Mouse (Mus musculus): Measurements from ENCODE around the gene Tsga10ip.

The Tsga10ip gene

DNA sequence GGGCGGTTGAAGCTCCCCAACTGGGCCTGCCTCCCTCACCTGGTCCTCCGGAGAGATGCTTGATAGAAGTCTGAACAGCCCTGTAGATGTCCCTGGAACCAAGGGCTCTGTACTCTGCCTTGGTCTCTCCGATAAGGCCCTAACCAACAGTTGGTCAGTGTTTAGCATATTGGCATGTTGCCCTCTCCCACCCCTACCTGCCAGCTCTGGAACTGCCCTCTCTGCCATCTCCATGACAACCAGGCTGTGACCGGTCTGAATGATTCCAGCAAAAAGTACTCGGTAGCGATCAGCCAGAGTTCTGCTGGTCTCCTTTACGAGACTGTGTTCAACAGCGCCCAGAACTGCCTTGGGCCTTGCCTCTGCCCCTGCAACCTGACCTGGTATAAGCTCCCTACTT is at the start of gene Tsga10ip:
Gene Tsga10ip, minus strand, starts transcription at position 234 of the 400 bp plus-strand sequence.
- DNase-seq: no peak

DNA sequence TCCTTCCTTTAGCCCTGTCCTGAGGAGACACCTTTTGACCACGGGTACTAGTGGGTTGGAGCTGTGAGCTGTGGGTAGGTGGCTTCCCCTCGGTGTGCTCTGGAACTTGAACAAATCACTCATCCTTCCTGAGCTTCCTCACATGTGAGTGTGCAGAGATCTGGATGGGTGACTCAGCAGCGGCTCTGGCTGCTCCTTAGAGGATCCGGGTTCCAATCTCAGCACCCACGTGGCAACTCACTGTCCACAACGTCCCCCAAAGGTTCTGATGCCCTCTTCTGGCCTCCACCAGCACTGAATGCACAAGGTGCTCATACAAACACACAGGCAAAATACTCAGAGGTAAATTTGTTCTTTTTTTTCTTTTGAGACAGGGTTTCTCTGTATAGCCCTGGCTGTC is 49.4 kb upstream of the Tsga10ip start:
- no peak for DNase-seq

DNA sequence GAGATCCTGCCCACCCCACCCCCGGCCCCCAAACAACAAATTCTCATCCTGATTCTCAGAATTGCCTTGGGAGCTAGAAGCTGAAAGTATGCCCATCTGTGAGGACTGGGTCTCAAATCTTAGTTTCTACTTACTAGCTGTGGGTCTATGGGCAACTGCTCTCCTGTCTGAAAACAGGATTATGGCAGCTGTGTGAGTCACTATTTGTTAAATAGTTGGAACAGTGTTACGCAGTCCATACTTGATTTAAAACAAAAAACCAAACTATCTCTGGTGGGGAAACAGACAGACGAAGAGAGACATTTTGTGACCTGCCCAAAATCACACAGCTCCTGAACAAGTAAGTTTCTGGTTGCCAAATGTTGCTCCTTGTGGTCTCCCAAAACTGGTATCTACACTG is 47.3 kb upstream of the Tsga10ip start:
- no peak for DNase-seq

DNA sequence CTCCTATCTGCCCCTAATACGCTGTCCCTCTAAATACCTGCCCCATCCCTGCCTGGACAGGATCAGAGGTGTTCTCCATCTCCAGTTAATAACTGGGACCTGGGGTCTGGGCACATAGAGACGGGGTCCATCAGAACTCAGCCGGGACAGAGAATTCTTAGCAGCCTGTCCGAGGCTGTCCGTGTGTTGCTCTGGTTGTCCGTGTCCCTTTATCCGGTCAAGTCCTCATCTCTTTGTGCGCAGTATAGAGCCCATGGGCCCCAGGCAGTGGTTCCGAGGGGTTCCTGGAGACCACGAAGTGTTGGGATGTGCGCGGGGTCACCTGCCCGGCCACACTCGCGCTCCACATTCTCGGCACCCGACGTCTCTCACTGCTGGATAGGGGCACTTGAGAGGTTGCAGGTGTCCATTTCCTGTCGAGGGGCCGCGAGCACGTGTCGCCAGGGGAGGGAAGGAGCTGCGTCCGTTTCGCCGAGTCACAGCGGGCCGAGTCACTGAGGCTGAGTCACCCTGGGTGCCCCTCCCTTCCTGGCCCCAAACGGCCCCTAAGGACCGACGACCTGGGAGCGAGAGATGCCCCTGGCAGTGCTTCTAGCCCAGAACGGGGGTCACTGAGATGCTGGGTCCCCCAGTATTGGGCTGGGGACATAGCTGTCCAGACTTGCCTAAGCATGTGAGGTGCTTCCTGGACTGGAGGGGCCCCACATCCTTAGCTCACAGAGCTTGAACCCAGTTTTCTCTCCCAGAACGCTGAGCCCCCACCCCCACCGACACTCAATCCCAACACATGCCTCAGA is 46.2 kb upstream of the Tsga10ip start:
- DNase-seq: no peak

DNA sequence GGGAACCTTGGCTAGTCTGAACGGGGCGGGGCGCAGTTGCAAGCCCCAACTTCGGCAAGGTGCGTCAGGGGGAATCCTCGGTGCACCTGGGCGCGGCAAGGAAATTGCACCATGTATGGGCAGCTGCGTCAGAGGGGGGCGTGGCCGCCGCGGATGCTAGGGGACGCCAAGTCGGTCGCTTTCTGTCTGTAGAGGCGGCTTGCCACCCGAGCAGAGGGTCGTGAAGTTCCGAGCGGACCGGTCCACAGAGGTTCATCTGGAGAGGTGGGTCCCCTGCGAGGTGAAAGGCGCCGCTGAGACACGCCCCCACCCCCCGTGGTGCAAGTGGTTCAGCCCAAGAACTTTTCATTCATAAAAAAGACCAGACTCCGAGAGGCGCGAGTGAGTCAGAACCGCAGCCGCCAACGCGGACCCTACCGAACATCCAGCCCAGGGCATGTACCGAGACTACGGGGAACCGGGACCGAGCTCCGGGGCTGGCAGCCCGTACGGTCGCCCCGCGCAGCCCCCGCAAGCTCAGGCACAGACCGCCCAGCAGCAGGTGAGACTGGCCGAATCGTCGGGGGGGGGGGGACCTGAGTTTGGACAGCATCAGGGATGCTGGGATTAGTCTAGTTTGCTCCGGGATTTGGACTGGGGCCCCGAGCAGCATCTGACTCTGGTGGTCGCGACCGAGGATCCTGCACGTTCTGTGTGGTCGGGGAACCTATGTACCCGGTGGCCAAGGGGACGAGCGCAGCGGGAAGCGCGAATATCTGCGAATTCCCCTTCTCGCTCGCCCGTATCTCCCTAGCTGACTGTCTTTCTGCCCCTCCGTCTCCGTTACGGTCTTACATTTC is 45.4 kb upstream of the Tsga10ip start, which contains the start of gene Fosl1:
Gene Fosl1, plus strand, starts transcription at position 33 of the 839 bp plus-strand sequence.
- DNase-seq: peak; percentile 56

DNA sequence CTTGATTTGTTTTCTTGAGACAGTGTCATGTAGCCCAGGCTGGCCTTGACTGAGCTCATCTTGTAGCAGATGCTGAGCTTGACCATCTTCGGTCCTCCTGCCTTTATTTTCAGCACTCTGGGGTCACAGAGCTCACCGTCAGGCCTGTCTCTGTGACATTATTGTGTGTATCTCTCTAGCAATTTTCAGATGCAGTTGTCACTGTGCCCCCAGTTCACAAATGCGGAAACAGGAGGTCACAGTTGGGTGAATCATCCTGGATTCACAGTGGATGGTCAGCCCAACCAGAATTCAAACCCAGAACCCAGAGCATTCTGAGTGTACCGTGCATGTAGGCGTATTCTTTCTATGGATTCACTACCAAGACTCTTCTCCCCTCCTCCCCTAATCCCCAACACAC is 43.4 kb upstream of the Tsga10ip start:
- no peak for DNase-seq

DNA sequence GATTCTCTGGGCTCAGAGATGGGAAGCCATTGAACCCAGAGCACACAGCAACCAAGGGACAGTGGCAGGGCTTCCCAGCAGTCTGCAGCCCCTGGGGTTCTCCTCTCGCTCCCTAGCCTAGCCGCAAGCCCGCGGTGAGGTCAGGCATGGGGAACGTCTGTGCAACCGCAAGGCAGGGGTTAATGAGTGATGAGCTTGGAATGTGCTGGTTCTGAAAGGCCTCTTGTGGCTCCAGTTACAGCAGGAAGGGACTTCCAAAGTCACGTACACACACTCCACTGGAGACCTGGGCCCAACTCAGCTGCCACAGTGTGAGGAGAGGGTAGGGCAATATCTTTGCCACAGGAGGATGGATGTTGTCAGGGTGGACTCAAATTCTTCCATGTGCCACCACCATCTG is 42.6 kb upstream of the Tsga10ip start:
- DNase-seq: peak; percentile 69

DNA sequence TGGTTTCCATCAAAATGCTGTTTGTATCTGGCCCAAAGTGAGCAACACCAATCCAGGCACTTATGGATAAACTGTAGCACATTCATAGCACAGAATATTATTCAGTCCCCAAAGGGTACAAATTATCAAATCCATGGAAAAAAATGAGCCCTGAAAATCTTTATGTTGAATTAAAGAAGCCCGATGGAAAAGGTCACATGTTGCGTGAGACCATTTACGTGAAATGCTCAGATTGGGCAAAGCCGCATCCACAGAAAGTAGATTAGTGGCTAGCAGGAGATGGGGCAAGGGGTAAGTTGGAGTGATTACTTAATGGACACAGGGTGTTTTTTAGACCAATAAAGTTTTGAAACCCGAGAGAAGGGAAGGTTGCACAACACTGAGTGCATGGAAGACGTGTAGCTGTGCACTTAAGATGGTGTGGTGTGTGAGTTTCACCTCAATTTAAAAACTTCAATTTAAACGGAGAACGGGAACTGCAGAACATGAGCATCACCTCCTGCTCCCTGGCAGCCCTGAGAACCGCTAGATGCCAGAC is 42.1 kb upstream of the Tsga10ip start:
- DNase-seq: no peak

DNA sequence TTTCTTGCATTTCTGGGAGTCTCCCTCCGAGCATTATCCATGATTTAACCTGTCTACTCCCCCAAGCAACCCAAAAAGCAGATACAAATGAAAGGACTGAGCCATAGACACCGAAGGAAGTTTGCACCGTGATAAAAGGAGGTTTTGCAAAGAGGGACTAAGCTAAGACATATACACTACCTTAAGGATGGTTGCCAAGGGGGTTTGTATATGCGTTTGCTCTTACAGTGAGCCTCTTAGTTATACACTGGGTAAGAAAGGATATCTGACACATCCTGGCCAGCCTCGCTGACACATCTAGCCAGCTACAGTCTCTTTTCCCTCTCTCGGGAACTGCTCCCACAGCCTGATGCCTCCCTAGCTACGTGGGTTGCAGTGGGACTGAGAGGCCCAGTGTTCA is 31.6 kb upstream of the Tsga10ip start:
- DNase-seq: no peak

DNA sequence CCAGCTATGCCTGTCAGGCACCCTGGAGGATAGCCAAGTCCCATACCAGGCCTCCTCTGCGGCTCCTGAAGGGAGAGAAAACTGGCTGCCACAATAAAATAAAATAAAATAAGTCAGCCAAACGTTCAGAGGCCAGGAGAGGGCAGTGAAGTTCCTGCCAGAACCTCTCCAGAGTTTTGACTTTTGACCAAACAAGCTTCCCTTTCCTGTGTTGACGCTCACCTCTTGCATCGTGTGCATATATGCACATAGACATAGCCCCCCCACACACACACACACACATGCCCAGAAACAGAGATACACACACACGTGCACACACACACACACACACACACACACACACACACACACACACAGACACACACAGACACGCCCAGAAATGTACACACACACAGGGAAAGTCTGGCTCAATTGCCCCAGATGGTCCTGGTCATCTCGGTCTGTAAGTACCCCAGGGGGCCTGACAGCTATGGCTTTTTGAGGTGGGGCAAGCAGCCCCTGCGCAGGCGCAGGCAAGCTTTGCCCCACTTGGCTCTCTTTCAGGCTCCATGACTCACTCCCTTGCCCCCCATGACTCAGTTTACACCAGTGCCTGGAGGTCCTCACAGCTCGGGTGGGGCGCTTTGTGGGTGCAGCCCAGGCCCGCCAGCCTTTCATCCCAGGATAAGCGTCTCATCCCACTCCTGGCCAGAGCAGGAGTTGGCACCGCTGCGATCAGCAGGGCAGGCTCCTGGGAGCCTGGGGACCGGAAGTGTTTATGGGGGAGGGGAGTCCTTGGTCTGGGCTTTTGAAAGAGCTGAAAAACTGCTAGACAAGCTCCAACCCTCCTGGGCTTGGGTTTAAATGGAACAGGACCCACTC is 30.9 kb upstream of the Tsga10ip start:
- DNase-seq: peak; percentile 81

DNA sequence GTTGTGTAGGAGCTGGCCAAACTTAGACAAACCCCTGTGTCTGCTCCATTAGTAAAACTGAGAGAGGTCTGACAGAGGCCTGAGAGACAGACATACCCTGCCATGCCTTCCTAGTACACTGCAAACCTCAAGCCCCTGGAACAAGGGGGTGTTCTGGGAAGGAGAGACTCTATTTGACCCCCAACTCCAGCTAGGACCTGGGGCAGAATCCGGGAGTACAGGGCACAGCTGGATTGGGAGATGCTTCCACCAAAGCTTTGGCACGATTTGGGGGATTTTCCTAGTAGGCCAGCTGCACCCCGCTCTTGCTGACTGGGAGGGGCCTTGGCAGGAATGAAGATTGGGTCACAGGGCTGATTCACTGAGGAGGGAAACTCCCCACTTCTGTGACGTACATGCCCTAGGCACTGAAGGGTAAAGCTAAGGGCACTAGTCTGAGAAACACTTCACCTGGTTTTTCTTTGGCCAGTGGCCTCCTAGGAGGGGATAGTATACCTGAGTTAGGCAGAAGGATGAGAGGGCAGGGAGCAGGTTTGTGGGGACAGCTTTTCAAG is 29.7 kb upstream of the Tsga10ip start:
- DNase-seq: peak; percentile 13

DNA sequence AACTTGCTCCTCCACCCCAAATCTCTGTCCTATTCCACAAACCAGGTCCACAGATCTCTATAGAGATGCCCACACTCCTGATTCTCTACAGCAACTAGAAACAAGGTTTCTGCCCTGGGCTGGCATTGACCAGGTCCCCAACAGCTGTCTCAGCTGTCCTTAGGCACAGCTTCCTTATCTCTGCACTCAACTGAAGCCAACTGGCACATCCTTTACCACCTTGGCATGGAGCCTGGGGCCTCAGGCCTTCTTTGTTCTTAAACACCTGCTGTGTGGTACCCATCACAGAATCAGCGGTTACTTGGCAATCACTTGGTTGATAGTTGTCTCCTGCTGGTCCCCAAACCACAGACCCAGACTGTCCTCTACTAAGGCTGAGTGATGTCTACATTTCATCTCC is 28.1 kb upstream of the Tsga10ip start:
- peak; percentile 13 for DNase-seq

DNA sequence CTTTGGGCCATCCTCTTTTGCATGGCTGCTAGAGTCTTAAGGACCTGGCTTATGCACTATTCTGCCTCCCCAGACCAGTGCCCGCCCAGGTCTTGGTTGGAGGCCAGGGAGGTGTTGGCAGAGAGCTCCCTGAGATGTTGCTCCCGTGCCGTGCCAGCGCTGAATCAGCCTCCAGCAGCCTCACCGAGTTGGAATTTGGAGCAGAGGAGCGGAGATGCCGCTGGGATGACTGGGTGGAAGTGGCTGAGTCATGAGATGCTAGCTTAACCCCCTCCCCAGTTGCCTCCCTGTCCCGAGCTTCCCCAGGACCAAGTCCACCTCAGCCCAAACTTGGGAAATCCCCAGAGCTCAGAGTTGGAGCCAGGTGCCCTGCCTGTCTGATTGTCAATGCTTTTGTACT is 27.5 kb upstream of the Tsga10ip start:
- peak; percentile 88 for DNase-seq

DNA sequence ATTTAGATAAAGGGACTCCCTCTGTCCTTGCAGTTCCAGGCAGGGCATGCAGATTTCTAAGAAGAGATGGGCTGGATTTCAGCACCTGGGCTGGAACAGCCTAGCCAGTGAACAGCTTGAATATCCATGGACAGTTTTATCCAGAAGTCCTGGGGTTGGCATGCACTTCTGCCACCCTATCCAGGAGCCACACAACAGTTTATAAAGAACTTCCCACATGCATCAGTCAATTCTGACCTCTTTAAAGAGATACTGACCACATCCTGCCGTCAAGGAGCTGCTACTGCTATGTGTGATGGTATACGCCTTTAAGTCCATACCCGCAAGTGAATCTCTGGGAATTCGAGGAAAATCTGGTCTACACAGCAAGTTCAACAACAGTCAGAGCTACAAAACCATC is 26.9 kb upstream of the Tsga10ip start:
- no peak for DNase-seq

DNA sequence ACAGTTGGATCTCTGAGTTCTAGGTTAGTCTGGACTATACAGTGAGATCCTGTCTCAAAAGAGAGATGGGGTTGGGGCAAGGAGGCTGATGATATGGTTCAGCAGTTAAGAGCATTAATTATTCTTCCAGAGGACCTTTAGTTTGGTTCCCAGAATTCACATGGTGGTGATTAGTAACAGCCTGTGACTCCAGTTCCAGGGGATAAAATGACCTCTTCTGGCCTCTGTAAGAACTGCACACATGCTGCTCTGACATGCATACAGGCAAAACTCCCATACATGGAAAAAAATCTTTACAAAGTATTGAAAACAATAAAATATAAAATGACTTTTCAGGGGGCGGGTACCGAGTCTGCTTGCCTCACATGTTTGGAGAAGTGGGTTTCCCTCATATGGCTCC is 25.8 kb upstream of the Tsga10ip start:
- peak; percentile 76 for DNase-seq

DNA sequence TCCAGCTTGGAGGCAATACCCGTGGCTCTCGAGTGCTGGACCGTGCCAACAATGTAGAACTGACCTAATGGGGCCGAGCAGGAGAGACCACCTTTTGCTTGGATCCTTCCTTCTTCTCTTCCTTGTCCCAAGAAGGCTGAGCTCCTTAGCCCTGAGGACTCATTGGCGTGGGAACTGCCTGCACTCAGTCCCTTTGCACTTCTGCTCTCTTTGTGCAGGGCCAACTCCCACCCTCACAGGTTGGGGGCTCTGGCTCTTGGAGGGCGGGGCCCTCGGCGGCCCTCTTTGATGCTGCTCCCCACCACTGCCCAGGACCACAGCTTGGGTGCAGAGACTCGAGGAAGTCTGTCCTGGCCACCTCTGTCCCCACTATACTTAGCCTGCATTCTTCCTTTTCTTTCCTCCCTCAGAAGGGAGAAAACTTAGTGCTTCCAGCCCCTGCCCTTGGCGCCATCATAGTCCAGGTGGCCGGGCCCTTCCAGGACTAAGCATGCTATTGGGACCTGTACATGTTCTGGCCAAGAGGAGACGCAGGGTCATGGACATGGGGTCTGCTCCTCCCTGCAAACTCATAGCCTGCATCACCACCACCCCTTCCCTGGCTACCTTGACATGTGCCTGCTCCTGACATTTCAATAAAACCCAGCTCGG is 24.4 kb upstream of the Tsga10ip start:
- DNase-seq: peak; percentile 26

DNA sequence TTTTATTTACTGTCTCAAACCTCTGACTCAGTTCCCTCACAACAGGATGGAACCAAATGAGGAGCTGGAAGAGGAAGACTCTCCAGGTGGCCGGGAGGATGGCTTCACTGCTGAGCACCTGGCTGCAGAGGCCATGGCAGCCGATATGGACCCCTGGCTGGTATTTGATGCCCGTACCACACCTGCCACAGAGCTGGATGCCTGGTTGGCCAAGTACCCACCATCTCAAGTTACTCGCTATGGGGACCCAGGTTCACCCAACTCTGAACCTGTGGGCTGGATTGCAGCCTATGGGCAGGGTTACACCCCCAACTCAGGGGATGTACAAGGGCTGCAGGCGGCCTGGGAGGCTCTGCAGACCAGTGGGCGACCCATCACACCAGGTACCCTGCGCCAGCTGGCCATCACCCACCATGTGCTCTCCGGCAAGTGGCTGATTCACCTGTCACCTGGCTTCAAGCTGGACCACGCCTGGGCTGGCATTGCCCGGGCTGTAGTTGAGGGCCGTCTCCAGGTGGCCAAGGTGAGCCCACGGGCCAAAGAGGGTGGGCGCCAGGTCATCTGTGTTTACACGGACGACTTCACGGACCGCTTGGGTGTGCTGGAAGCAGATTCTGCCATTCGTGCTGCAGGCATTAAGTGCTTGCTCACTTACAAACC is 23.7 kb upstream of the Tsga10ip start:
- peak; percentile 27 for DNase-seq

DNA sequence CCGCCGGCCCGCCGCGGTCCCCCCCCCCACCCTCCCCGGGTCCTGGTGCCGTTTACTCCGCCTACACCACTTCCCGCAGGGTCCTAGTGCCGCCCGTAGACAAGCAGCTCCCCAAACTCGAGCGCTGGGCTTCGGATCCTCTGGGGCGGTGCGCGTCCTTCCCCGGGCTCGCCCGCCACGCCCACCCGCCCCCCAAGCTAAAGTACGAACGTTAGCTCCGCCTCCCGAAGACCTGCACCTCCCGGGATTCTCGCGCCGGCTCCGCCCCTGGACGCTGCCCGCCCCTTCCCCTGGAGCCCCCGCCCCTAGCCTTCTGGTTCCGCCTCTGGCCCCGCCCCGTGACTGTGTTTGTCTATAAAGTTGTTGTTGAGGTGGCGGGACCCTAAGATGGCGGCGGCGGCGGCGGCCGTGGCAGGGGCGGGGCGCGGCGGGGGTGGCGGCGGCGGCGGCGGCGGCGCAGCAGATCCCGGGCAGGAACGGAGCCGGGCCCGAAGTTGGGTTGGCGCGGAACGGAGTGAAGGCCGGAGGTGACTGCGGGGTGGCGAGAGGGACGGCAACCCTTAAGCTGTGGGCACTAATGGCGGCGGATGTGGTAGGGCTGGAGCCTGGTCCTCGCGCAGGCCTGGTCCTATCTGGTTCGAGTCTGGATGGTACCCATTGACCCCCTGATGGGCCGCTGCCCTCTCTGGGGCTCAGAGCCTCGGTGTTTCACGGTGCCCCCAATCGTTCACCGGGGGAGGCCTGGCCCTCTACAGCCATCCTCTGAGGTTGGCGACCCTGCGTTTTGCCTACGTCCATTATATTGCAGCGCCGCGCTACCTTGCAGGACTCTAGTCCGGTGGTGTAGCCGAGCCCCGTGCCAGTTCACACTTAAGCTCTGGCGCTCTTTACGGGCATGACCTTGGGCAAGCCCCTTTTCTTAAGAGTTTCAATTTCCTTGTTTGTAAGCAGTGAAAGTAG is 22.7 kb upstream of the Tsga10ip start, which contains the start of the genes Drap1 and AI837181:
Gene Drap1, minus strand, starts transcription at position 198 of the 960 bp plus-strand sequence.
Gene AI837181, plus strand, starts transcription at position 363 of the 960 bp plus-strand sequence.
- peak; percentile 90 for DNase-seq

DNA sequence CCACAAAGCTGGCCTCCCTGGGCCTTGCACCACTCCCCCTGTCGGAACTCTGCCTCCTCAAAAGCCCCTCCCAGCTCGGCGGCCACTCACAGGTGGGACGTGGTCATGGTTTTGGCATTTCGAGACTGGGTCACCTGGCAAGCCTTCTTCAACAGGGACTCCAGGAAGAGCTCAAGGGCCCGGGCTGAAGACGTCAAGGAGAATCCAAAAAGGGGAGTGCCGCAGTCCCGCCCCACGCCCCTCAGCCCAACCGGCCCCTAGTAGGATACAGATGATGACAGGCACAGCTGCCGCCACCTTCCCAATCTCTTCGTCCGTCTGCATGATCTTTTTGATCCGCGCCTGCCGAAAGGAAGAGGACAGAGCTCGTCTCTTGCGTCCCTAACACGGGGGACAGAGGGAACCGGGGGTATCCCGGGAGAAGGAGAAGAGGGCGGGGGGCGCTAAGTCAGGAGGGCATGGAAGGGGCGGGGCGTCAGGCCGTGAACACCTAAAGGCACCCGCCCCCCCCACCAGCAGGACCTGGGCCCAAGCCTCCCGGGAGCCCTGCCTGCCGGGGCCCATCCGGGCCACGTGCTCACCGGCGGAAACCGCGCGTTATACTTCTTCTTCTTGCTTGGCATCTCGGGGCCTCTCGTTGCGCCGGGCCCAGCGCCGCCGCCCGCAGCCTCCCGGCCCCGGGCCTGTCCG is 21.9 kb upstream of the Tsga10ip start:
- peak; percentile 74 for DNase-seq
